Mouse (Mus musculus): Measurements from ENCODE around the gene Tnfrsf23. TPM values are rescaled to one million over a fixed set of nuclear protein-coding genes. Genes with fewer than 3 reads are reported as not detected.
"Not testable (repeated sequence)": the region's sequence is repeated elsewhere in the genome, so short reads cannot be mapped to it uniquely, and the experiment has no call there.

The Tnfrsf23 gene
- total RNA-seq, 1 experiment from 2014 or later: 2.4 TPM

GRCm38 (mm10) chr7:143681566-143681965 is 4.1 kb downstream of the Tnfrsf23 start:
- no peak for DNase-seq

GRCm38 (mm10) chr7:143680836-143681235 is 4.8 kb downstream of the Tnfrsf23 start:
- not testable (repeated sequence) for DNase-seq

GRCm38 (mm10) chr7:143679650-143680049 is 6.0 kb downstream of the Tnfrsf23 start:
- not testable (repeated sequence) for DNase-seq

GRCm38 (mm10) chr7:143666427-143667311 is 19.0 kb downstream of the Tnfrsf23 start:
- DNase-seq: no peak

- DNase-seq: no peak
Observed at GRCm38 (mm10) chr7:143663470-143663869, 22.2 kb downstream of the Tnfrsf23 start.

- no peak for DNase-seq
Observed at GRCm38 (mm10) chr7:143660797-143661196, 24.9 kb downstream of the Tnfrsf23 start.

GRCm38 (mm10) chr7:143649769-143650346 is 35.8 kb downstream of the Tnfrsf23 start:
- DNase-seq: not testable (repeated sequence)

GRCm38 (mm10) chr7:143649034-143649768 is 36.5 kb downstream of the Tnfrsf23 start, which contains the start of gene Tnfrsf22:
Tnfrsf22 (minus strand) TSS chr7:143649661.
- peak; percentile 92 for DNase-seq

- DNase-seq: not testable (repeated sequence)
Observed at GRCm38 (mm10) chr7:143643949-143644348, 41.7 kb downstream of the Tnfrsf23 start.

GRCm38 (mm10) chr7:143636674-143637073 is 49.0 kb downstream of the Tnfrsf23 start:
- no peak for DNase-seq

- DNase-seq: no peak
Observed at GRCm38 (mm10) chr7:143631503-143631902, 54.2 kb downstream of the Tnfrsf23 start.

GRCm38 (mm10) chr7:143629501-143629900 is 56.2 kb downstream of the Tnfrsf23 start:
- no peak for DNase-seq

GRCm38 (mm10) chr7:143628540-143628939 is 57.1 kb downstream of the Tnfrsf23 start, which contains the start of gene Tnfrsf26:
Tnfrsf26 (minus strand) TSS chr7:143628722.
- DNase-seq: no peak

GRCm38 (mm10) chr7:143627555-143628286 is 58.0 kb downstream of the Tnfrsf23 start:
- no peak for DNase-seq

- no peak for DNase-seq
Observed at GRCm38 (mm10) chr7:143626178-143626577, 59.5 kb downstream of the Tnfrsf23 start.

- no peak for DNase-seq
Observed at GRCm38 (mm10) chr7:143625151-143625550, 60.5 kb downstream of the Tnfrsf23 start.

- no peak for DNase-seq
Observed at GRCm38 (mm10) chr7:143624561-143624960, 61.1 kb downstream of the Tnfrsf23 start.

GRCm38 (mm10) chr7:143620951-143621350 is 64.7 kb downstream of the Tnfrsf23 start:
- no peak for DNase-seq
